ENCODE assay signal across 8 mouse cellular contexts in genomic region chr12:102704457-102705198, GRCm38 (mm10). TPM values are rescaled to one million over a fixed set of nuclear protein-coding genes. Genes with fewer than 3 reads are reported as not detected.
DNase-seq lines count a peak whose midpoint lies in the region; ATAC-seq and TF ChIP-seq lines count a peak whose summit lies in the region.

Gene Itpk1 (minus strand): TSS chr12:102704930.

- no peaks in the 10 kb centered on the region for H3K36me3 ChIP-seq in kidney, postnatal 0 days (ENCODE audit: insufficient read depth, low read length)
- no peaks in the 10 kb centered on the region for H3K36me3 ChIP-seq in liver, embryonic 13.5 days

- ATAC-seq in granulocyte monocyte progenitor cell, adult 5-6 weeks (replicated peaks; ENCODE audit: poor library complexity, severe bottlenecking) = peak; percentile 33
- peak; percentile 90 for ATAC-seq in kidney, postnatal 0 days (replicated peaks; ENCODE audit: low FRiP score, low read depth)
- peak; percentile 93 for ATAC-seq in liver, embryonic 13.5 days (ENCODE audit: low read depth)

- DNase-seq in 3134 (ENCODE audit: extremely low read depth, insufficient read length, low spot score) = peak; percentile 49
- DNase-seq in adrenal gland, adult (ENCODE audit: inconsistent age in 2 of 2, low spot score in 1 of 2) = peak; percentile 70 to 80
- DNase-seq in embryo, embryonic 10 days (ENCODE audit: low spot score) = peak; percentile 58
- peak; percentile 62 for DNase-seq in kidney, postnatal 0 days (ENCODE audit: low spot score)
- peak; percentile 48 for DNase-seq in liver, embryonic 13.5 days
- peak; percentile 26 for DNase-seq in natural killer cell, adult 2 months (ENCODE audit: low spot score in 2 of 2)
- DNase-seq in testis, postnatal 10 days (ENCODE audit: low spot score) = peak; percentile 76

- H3K4me2 ChIP-seq in kidney, postnatal 0 days (ENCODE audit: low read length) = peak within 1 kb of the TSS; percentile 96
- H3K4me2 ChIP-seq in liver, embryonic 13.5 days = peak within 1 kb of the TSS; percentile 99

- TF ChIP-seq CTCF in kidney, postnatal 0 days (IDR thresholded peaks at IDR 0.05; ENCODE audit: low read depth) = no peak

- no peaks in the 10 kb centered on the region for H3K27me3 ChIP-seq in kidney, postnatal 0 days (ENCODE audit: insufficient read depth, low read length)
- peaks cover 17% of the 10 kb centered on the region for H3K27me3 ChIP-seq in liver, embryonic 13.5 days

- H3K4me3 ChIP-seq in kidney, postnatal 0 days (replicated peaks; ENCODE audit: low read depth, low read length) = peak within 1 kb of the TSS; percentile 78
- peak within 1 kb of the TSS; percentile 75 for H3K4me3 ChIP-seq in liver, embryonic 13.5 days (replicated peaks)

- peaks cover 13% of the 10 kb centered on the region for H3K4me1 ChIP-seq in kidney, postnatal 0 days (replicated peaks; ENCODE audit: insufficient read depth, low read length)
- H3K4me1 ChIP-seq in liver, embryonic 13.5 days (replicated peaks) = peaks cover 53% of the 10 kb centered on the region

- WGBS in kidney, postnatal 0 days = under 1% methylated on average over 70 of the region's 105 CpGs
- WGBS in liver, embryonic 13.5 days (ENCODE audit: insufficient replicate concordance) = under 1% methylated on average over 79 of the region's 105 CpGs

- peak within 1 kb of the TSS; percentile 95 for H3K27ac ChIP-seq in kidney, postnatal 0 days
- peak within 1 kb of the TSS; percentile 77 for H3K27ac ChIP-seq in liver, embryonic 13.5 days

- H3K9me3 ChIP-seq in kidney, postnatal 0 days (replicated peaks; ENCODE audit: low read length) = no peaks in the 10 kb centered on the region
- H3K9me3 ChIP-seq in liver, embryonic 13.5 days (replicated peaks) = no peaks in the 10 kb centered on the region

- peak within 1 kb of the TSS; percentile 93 for H3K9ac ChIP-seq in kidney, postnatal 0 days (ENCODE audit: low read depth, low read length)
- peak within 1 kb of the TSS; percentile 84 for H3K9ac ChIP-seq in liver, embryonic 13.5 days

RNA-seq across cellular contexts. Expression of gene Itpk1, which starts in this region (rescaled TPM):
- 19.1 and 26.0 TPM in 2 replicates for total RNA-seq in granulocyte monocyte progenitor cell, adult 5-6 weeks (2014; fragmentation: Nextera tagmentation)
- total RNA-seq in granulocyte monocyte progenitor cell, adult 5-6 weeks (2017) = 13.0 and 16.4 TPM in 2 replicates
- polyA plus RNA-seq in kidney, postnatal 0 days (2015; fragmentation: Nextera tagmentation; extraction: Ambion mirVana) = 16.1 and 17.8 TPM in 2 replicates
- polyA plus RNA-seq in liver, embryonic 13.5 days (2015; fragmentation: Nextera tagmentation; extraction: Ambion mirVana) = 3.0 and 3.3 TPM in 2 replicates

Comparison
In these comparisons a context has a peak if more than half of its experiments do, and no peak if none do; other contexts are left out.
1. Peak in every context shown above with its lines: DNase-seq, ATAC-seq, H3K4me3 ChIP-seq and H3K27ac ChIP-seq.
2. DNase-seq: peak in every context shown above with its lines; median percentile 76 in testis, postnatal 10 days; 75 in adrenal gland, adult; 62 in kidney, postnatal 0 days; 58 in embryo, embryonic 10 days; 49 in 3134; 48 in liver, embryonic 13.5 days; 26 in natural killer cell, adult 2 months.
3. ATAC-seq: peak in every context shown above with its lines; median percentile 93 in liver, embryonic 13.5 days; 90 in kidney, postnatal 0 days; 33 in granulocyte monocyte progenitor cell, adult 5-6 weeks.